Mouse (Mus musculus) C2C12 (cell line): ENCODE data around the gene Kbtbd4.

Experiments used
- CEBPB ChIP-seq: IDR thresholded peaks from one replicate; pipeline ENCODE4 v1.6.1; 2011; ENCODE audit warnings: low read depth, mild to moderate bottlenecking, control low read depth, moderate library complexity
- CTCF ChIP-seq: IDR thresholded peaks from one replicate; pipeline ENCODE4 v1.5.1; 2011; ENCODE audit not compliant: control insufficient read depth, insufficient read depth, insufficient read length
- FOSL1 ChIP-seq: IDR thresholded peaks from one replicate; pipeline ENCODE4 v1.8.0; 2011; ENCODE audit warnings: mild to moderate bottlenecking, low read length; ENCODE audit not compliant: poor library complexity, insufficient read depth, severe bottlenecking
- MYOD1 ChIP-seq: IDR thresholded peaks from one replicate; pipeline ENCODE4 v1.6.1; 2011; ENCODE audit warnings: low read depth; ENCODE audit not compliant: control insufficient read depth, insufficient read length
- MYOG ChIP-seq: IDR thresholded peaks from one replicate; pipeline ENCODE4 v1.6.1; 2011; ENCODE audit not compliant: control insufficient read depth, insufficient read length; ENCODE audit errors: extremely low read depth
- USF1 ChIP-seq: IDR thresholded peaks from one replicate; pipeline ENCODE4 v1.6.1; 2011; ENCODE audit warnings: low read depth, mild to moderate bottlenecking, control low read depth, moderate library complexity

- no peak for TF ChIP-seq CTCF
- TF ChIP-seq MYOD1: no peak
- TF ChIP-seq CEBPB: no peak
- TF ChIP-seq FOSL1: no peak
- no peak for TF ChIP-seq MYOG
- TF ChIP-seq USF1: no peak
Observed at GRCm38 (mm10) chr2:90931829-90932228, 27.3 kb downstream of the Kbtbd4 start.
